Mouse (Mus musculus): ENCODE measurements around the gene Sox12.

Gene Sox12

DNA sequence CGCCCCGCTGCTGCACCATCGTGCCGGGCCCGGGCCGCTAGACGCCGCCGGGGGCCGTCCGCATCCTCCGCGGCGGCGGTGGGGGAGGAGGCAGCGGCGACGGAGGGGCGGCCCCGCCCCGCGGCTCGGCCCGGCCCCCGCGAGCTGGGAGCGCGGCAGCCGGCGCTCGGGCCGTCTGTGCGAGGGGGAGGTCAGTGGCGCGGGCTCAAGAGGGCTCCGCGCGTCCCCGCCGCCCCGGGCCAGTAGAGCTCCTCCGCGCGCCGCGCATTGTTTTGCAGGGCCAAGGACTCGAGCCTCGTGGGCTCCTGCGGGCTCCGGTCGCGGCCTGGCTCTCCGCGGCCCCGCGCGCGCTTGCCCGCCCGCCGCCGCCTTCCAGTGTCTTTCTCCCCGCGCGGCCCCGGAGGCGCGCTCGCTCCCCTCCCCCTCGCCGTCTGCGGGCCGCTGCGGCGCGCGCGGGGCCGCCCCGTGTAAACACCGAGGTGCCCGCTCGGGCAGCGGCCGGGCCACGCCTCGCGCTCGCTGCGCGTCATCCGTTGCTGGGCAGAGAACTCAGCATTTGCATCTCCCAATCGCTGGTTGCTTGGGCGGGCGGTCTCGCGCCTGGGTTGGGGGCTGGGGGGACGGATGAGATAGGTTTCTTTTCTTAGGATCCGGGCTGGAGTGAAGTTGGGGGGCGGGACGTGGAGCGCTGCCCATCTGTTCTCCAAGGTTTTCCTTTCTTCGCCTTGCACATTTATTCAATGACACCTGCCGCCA, at the start of gene Sox12:
TSS of gene Sox12 (minus strand) at position 384 of the 756 bp plus-strand sequence.
- no peak for TF ChIP-seq GATA4 (IDR thresholded peaks at IDR 0.05; ENCODE audit: insufficient replicate concordance, low read length)

DNA sequence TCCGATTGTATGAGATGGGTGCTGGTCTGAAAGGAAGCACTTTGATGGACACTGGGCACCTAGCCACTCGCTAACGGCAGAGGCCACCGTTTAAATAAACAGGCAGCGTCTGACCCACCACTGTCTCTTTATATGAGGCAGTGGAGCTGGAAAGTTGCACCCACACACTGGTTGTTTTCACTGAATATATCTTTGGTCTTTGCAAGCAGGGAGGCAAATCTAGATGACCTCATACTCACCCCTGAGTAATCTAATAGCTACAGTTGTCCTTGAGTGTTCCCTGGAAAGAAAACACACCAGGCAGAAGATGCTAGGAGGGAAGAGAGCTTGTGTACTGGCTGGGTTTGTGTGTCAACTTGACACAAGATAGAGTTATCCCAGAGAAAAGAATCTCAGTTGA, 49.6 kb upstream of the Sox12 start:
- no peak for TF ChIP-seq GATA4 (IDR thresholded peaks at IDR 0.05; ENCODE audit: insufficient replicate concordance, low read length)

DNA sequence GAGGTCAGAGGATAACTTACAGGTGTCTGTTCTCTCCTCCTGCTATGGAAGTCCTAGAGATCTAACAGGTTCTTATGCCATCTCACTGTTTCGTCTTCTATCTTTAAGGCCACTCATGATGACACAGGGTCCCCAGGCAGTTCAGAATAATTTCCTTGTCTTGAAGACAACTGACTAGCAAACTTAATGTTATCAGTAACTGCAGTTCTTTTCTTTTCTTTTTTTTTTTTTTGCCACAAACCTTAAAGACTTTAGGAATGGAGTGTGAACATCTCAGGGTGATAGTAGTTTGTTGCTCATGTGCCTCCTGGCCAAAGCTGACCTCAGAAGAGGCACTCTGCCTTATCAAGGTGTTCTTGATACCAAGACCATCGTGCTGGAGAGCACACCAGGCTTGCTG, 48.8 kb upstream of the Sox12 start:
- TF ChIP-seq GATA4 (IDR thresholded peaks at IDR 0.05; ENCODE audit: insufficient replicate concordance, low read length): no peak

DNA sequence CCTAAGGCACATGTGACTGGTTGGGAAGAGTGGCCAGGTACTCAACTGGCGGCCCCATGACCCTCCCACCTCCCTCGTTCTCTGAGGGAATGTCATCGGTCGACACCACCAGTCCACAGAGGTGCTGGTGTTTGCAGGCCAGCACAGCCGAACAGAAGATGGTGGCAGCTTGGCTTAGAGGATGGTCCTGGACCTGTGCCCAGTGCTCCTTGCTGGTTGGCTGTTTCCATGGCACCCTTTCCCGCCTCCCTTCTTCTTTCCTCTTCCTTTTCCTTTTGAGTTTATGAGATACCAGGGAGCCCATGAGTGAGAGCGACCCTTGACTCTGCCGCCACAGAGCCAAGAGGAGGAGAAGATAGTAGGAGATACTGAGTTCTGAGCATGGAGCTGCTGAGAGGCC, 45.4 kb upstream of the Sox12 start:
- TF ChIP-seq GATA4 (IDR thresholded peaks at IDR 0.05; ENCODE audit: insufficient replicate concordance, low read length): no peak

DNA sequence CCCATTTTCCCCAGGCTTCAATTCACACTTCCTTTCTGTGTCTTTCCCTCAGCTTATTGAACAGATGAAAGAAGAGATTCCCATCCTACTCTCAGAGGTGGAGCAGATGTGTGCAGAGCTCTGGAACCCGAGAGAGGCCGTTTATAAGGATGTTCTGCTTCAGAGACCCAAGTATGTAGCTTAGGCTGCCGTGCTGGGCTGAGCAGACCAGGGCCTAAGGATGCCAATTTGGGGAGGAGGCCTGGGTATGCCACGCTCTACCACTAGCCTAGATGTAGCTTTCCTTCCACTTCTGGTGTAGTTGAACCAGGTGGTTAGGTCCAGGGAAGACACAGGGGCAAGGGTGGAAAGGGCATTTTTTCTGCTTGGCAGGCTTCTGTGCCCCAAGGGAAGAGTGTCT, 44.5 kb upstream of the Sox12 start:
- no peak for TF ChIP-seq GATA4 (IDR thresholded peaks at IDR 0.05; ENCODE audit: insufficient replicate concordance, low read length)

DNA sequence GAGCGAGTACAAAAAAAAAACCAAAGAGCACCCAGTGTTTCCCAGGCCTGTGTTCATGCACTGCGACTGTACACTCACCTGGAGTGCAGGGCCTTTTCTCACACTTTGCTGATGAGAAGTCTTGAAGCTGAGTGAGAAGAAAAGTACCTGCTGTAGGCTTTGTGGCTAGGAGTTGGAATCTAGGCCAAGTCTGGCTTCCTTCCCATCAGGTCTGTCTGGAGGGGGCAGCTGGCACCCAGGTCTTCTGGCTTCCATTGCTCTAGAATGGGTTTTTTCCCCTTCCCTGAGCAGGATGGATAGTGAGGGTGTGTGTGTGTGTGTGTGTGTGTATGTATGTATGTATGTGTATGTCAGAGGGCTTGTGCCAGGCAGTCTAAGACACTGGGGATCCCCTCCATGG, 42.0 kb upstream of the Sox12 start:
- TF ChIP-seq GATA4 (IDR thresholded peaks at IDR 0.05; ENCODE audit: insufficient replicate concordance, low read length): no peak

DNA sequence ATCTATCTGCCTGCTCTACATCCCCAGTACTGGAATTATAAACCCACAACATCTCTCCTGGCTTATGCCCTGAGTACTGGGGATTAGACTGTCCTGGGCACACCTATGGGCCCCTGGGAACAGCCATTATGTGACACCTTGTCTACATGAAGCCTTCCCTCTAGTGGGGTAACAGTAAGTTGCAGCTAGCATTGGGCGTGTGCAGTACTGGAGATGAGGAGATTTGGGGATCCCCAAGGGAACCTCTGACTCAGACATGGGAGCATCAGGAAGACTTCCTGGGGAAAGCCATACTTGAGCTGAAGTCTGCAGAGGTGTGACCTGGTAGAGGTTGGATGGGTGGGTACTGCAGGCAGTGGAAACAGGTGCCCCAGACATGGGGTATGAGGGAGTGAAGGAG, 41.1 kb upstream of the Sox12 start:
- TF ChIP-seq GATA4 (IDR thresholded peaks at IDR 0.05; ENCODE audit: insufficient replicate concordance, low read length): no peak

DNA sequence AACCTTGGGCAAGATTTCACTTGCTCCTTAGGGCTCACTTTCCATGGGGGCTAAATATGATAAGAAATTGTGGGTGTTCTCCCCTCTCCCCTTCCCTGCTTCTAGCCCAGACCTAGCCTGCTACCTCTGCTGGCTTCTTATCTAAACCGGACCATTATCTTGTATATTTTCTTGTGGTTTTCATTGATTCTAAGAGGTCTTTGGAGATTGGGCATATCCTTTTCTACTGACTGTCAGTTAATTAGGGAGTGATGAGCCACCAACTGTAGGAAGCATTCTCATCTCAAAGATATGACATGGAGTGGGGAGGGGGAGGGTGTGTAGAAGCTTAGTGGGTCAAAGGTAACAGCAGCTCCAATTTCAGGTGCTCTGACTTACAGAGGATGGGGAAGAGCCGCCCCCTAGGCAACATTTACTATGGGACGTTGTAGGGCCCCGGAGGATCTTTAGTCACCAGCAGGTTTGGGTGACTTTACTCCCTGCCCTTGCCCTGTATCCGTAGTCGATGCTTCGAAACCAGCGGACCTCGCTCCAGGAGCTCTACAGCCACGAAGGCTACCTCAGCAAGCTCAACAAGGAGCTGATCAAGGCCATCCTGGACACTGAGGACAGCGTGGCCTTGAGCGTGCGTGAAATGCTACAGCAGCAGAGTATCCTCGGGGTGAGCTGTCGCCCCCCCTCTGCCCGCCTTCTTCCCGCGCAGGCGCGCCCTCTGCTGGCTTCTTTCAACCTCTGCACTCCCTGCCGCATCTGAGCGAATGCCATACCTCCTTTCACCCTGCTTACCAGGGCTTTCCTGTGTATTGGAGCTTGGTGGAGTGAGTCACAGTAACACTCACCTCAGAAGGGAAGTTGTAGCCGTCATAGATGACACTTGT, 39.4 kb upstream of the Sox12 start:
- no peak for TF ChIP-seq GATA4 (IDR thresholded peaks at IDR 0.05; ENCODE audit: insufficient replicate concordance, low read length)

DNA sequence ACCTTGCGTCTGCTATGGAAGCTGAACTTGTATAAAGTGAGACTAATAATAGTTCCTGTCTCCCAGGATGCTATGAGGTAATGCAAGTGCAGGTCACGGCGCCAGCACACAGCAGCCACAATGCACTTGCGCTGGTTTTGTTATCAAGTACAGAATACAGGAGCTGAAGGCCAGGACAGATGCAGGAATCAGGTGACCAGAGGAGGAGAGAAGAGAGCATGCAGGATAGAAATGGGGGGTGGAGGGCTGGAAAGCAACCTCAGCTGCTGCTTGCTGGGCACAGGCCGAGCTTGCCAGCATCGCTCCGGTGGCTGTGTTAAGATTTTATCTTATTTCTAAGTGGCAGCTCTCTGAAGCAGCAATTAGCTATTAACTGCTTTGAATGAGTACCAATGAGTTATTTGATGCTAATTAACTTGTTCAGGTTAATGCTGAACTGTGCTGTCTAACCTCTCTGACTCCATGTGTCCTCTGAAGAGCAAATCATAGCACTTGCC, 38.6 kb upstream of the Sox12 start:
- TF ChIP-seq GATA4 (IDR thresholded peaks at IDR 0.05; ENCODE audit: insufficient replicate concordance, low read length): no peak

DNA sequence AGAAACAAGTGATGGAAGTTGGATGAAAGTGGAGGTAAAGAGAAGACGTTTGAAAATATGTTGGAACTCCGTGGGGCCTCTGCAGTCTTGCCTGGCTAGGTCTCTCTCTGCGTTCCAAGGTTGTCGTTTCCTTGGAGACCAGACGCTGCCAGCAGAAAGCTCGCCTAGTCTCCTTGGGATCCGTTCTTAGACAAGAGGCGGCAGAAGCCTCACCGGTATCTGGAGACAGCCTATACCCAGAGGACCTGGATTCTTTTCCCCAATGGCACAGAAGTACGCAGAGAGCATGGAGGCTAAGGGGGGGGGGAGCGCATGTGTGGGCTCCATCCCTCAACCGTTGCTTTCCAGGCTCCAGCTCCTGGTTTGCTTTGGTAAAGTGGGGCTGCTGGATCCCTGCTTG, 29.6 kb upstream of the Sox12 start:
- TF ChIP-seq GATA4 (IDR thresholded peaks at IDR 0.05; ENCODE audit: insufficient replicate concordance, low read length): no peak

DNA sequence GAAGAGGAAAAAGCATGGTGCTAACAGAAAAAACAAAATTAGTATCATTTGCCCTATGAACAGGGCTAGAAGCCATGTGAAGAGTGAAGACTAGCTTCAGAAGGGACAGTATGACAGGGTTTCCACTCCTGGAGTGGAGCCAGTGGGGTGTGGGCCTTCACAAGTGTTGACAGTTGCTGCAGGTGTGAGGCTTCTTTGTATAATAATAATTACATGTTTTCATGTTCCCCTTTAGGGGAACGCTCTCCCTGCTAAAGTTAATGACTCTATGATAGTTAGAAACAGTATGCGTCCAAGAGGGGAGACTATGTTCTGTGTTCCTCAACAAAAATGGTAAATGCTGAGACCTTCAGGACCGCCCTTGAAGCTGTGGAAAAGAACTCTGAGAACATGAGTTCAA, 17.9 kb upstream of the Sox12 start:
- TF ChIP-seq GATA4 (IDR thresholded peaks at IDR 0.05; ENCODE audit: insufficient replicate concordance, low read length): no peak

DNA sequence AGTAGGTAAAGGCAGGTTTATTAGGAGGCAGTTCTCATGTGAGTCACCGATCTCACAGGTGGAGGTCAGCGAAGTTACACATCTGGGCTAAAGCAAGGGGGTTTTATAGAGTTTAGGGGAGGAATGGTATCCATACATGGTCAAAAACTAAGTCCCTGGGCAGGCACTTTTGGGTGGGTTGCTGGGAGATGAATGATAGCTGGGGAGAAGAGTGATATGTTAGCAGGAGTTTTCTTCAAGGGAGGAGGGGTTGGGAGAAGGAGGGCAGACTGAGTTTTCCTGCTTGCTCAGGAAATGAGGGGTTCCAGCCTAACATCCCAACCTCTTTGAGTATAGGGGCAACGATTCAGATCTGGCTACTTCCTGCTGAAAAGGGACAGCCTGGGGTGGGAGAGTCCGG, 17.4 kb upstream of the Sox12 start, which contains the start of gene 6820408C15Rik:
TSS of gene 6820408C15Rik (plus strand) at position 301 of the 400 bp plus-strand sequence.
- no peak for TF ChIP-seq GATA4 (IDR thresholded peaks at IDR 0.05; ENCODE audit: insufficient replicate concordance, low read length)

DNA sequence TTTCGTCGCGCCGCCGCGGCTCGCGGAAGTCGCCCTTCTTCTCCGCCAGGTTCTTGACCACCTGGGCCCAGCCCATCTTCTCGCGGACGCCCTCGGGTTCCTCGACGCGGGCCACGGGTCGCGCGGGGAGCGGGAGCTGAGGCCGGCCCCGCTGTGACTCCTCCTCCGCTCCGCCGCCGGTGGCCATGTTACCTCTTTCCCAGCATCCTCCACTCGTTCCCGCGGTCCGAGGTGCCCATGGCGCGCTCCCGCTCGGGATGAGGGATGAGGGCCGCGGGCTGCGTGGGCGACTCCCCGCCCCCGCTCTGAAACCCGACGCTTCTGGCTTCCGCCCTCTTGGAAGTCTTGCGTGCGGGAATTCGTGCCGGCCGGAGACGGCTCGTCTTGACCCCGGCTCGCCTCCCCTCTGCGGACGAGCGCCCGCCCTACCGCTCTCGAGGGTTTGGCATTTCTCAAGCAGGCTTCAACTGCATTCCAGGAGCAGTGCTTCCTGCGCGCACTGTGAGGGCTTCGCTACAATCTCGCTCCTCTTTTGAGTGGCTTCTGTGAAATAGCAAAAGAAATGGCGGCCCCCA, 16.8 kb upstream of the Sox12 start, which contains the start of gene Zcchc3:
TSS of gene Zcchc3 (minus strand) at position 437 of the 575 bp plus-strand sequence.
- no peak; the same call in 1 of the 2 replicates for TF ChIP-seq GATA4 (IDR thresholded peaks at IDR 0.05; ENCODE audit: insufficient replicate concordance, low read length)

DNA sequence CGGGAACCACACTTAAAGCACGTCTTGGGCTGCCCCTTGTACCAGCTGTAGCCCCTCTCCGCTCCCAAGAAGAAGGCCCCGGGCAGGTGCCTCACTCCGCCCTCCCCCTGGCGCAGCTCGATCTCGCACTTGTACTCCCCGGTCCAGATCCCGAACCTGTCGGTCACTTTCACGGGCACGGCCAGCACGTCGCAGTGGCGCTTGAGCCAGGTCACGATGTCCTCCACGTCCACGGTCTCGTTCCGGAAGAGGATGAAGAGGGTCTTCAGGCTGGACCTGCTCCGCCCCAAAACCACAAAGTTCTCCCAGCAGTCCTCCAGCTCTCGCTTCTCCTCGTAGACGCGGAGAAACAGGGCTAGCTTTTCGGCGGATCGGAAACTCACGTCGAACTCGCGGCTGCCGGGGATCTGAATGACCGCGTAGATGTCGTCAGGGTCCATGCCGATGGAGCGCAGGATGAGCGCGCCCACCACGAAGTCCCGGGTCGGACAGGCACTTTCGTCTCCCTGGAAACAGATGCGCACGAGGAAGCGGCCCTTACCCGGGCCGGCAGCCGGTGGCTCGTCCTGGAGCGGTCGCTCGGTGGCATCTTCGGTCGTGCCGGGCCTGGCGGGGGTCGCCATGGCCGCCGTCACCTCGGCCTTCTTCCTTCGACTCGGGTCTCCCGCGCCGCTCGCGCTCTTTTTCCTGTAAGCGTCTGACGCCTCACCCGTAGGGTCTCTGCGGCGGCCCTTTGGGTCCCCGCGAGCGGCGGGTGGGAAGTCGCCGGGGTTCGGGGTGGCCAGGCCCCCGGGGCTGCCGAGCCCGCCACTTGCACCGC, 16.1 kb upstream of the Sox12 start:
- no peak for TF ChIP-seq GATA4 (IDR thresholded peaks at IDR 0.05; ENCODE audit: insufficient replicate concordance, low read length)
